17 mouse cellular contexts compared by ENCODE assay signal in the genomic region with DNA sequence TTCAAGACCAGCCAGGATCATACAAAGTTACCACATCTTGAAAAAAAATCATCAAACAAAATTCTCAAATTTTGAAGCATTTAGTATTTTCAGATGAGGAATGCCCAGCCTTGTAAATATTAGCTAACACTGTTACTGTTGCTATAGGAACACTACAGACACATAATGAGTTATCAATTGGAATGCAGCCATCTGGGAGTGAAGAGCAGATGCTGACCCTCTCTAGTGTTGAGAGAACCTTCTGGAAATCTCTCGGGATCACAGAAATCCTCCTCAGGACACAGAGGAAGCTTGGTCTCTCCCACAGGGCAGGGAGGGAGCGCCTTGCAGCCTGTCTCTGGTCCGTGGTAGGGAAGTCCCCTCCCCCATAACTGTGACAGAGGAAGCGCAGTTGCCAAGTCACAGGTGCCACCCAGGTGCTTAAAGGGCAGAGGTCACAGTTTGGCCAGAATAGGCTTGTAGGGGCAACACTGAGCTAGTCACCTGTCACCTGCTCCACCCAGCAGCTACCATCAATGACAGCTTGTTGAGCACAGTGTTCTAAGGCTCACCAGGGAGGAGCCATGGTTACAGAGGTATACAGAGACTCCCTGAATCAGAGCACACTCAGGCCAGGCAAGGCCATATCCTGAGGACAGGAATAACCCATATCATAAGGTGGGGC. TPM values are rescaled to one million over a fixed set of nuclear protein-coding genes. Genes with fewer than 3 reads are reported as not detected.
DNase-seq lines count a peak whose midpoint lies in the region; ATAC-seq and TF ChIP-seq lines count a peak whose summit lies in the region.
"Had no signal": no experiment of that assay in that cellular context is flagged by ENCODE, and none has a peak within 500 bp of the region (broad histone marks: within the 10 kb centered on the region; RNA-seq: fewer than 3 reads in every experiment).

No protein-coding gene starts in this region.

- no peaks in the 10 kb centered on the region; the same call in 1 of the 2 replicates for H3K36me3 ChIP-seq in liver, adult 2 months (ENCODE audit: control insufficient read depth, insufficient read depth, low read length)
- 0 out of 2 replicates have a peak, but pooled peaks cover 2% of the 10 kb centered on the region for H3K36me3 ChIP-seq in liver, embryonic 11.5 days (ENCODE audit: control insufficient read depth, insufficient read depth, low read length)
- H3K36me3 ChIP-seq in stomach, postnatal 0 days (ENCODE audit: control insufficient read depth, insufficient read depth, low read length), result no peaks in the 10 kb centered on the region
- H3K36me3 ChIP-seq in hindbrain, embryonic 16.5 days (ENCODE audit: control insufficient read depth, insufficient read depth, low read length), result no peaks in the 10 kb centered on the region

- H3K9me3 ChIP-seq in liver, embryonic 11.5 days (ENCODE audit: control insufficient read depth, low read length), result no peaks in the 10 kb centered on the region
- H3K9me3 ChIP-seq in stomach, postnatal 0 days (ENCODE audit: control insufficient read depth, low read length), result no peaks in the 10 kb centered on the region
- H3K9me3 ChIP-seq in hindbrain, embryonic 16.5 days (ENCODE audit: control insufficient read depth, low read length), result no peaks in the 10 kb centered on the region
- H3K9me3 ChIP-seq: embryonic facial prominence, embryonic 12.5 days; limb, embryonic 13.5 days had no signal

- H3K27ac ChIP-seq in liver, adult 2 months (replicated peaks; ENCODE audit: insufficient read depth, low read depth, low read length), result no peak overlapping the region
- no peak overlapping the region for H3K27ac ChIP-seq in liver, embryonic 11.5 days (ENCODE audit: low read depth, low read length)
- H3K27ac ChIP-seq in brown adipose tissue, adult 24 weeks (replicated peaks; ENCODE audit: low read depth, low read length), result peak overlapping the region; percentile 15; the same call in 1 of the 2 replicates
- H3K27ac ChIP-seq in stomach, postnatal 0 days (replicated peaks), result no peak overlapping the region
- H3K27ac ChIP-seq in hindbrain, embryonic 16.5 days (ENCODE audit: low read depth, low read length), result no peak overlapping the region
- H3K27ac ChIP-seq: embryonic facial prominence, embryonic 12.5 days; heart, adult 2 months; limb, embryonic 13.5 days had no signal

- no peak overlapping the region for H3K4me2 ChIP-seq in liver, embryonic 11.5 days
- H3K4me2 ChIP-seq in stomach, postnatal 0 days (replicated peaks; ENCODE audit: low read depth), result no peak overlapping the region
- no peak overlapping the region for H3K4me2 ChIP-seq in hindbrain, embryonic 16.5 days (ENCODE audit: low read length)
- H3K4me2 ChIP-seq: embryonic facial prominence, embryonic 12.5 days; limb, embryonic 13.5 days; lung, embryonic 14.5 days had no signal

- no peak for TF ChIP-seq EP300 in stomach, postnatal 0 days (optimal IDR thresholded peaks at IDR 0.05)

- TF ChIP-seq POLR2A in liver, adult 2 months (IDR thresholded peaks at IDR 0.05; ENCODE audit: extremely low read depth, insufficient read depth, low read length), result no peak

- WGBS in liver, adult 2 months, result 37% methylated on average over 4 of the region's 4 CpGs
- WGBS in liver, embryonic 11.5 days, result 62% methylated on average over 4 of the region's 4 CpGs
- WGBS in stomach, postnatal 0 days, result 60% methylated on average over 4 of the region's 4 CpGs
- 74% methylated on average over 4 of the region's 4 CpGs for WGBS in hindbrain, embryonic 16.5 days

- peaks cover 4% of the 10 kb centered on the region for H3K4me1 ChIP-seq in liver, adult 2 months (ENCODE audit: control insufficient read depth, insufficient read depth, low read length)
- peaks cover 7% of the 10 kb centered on the region; the same call in 1 of the 2 replicates for H3K4me1 ChIP-seq in liver, embryonic 11.5 days (replicated peaks; ENCODE audit: control insufficient read depth, insufficient read depth, low read length)
- peaks cover 42% of the 10 kb centered on the region for H3K4me1 ChIP-seq in brown adipose tissue, adult 24 weeks (ENCODE audit: control insufficient read depth, insufficient read depth, insufficient read length, low read length)
- no peaks in the 10 kb centered on the region for H3K4me1 ChIP-seq in stomach, postnatal 0 days (replicated peaks; ENCODE audit: control insufficient read depth, insufficient read depth)
- H3K4me1 ChIP-seq in hindbrain, embryonic 16.5 days (ENCODE audit: control insufficient read depth, insufficient read depth, low read depth, low read length), result no peaks in the 10 kb centered on the region
- H3K4me1 ChIP-seq: embryonic facial prominence, embryonic 12.5 days; limb, embryonic 13.5 days had no signal

- H3K27me3 ChIP-seq in liver, adult 2 months (ENCODE audit: control insufficient read depth, insufficient read depth, low read length), result no peaks in the 10 kb centered on the region
- H3K27me3 ChIP-seq in liver, embryonic 11.5 days (replicated peaks; ENCODE audit: control insufficient read depth, insufficient read depth, low read length), result no peaks in the 10 kb centered on the region
- no peaks in the 10 kb centered on the region for H3K27me3 ChIP-seq in stomach, postnatal 0 days (ENCODE audit: control insufficient read depth, insufficient read depth, low read length)
- no peaks in the 10 kb centered on the region for H3K27me3 ChIP-seq in hindbrain, embryonic 16.5 days (replicated peaks; ENCODE audit: control insufficient read depth, insufficient read depth, low read length)
- H3K27me3 ChIP-seq: embryonic facial prominence, embryonic 12.5 days; limb, embryonic 13.5 days; Patski had no signal

- no peak overlapping the region for H3K4me3 ChIP-seq in liver, adult 2 months (ENCODE audit: insufficient read depth, low read depth, low read length)
- H3K4me3 ChIP-seq in liver, embryonic 11.5 days (ENCODE audit: low read depth, low read length), result no peak overlapping the region
- H3K4me3 ChIP-seq in brown adipose tissue, adult 24 weeks (ENCODE audit: insufficient read depth, low read depth, low read length), result no peak overlapping the region
- H3K4me3 ChIP-seq in stomach, postnatal 0 days (ENCODE audit: low read depth, low read length), result no peak overlapping the region
- H3K4me3 ChIP-seq in hindbrain, embryonic 16.5 days (ENCODE audit: low read length), result no peak overlapping the region
- H3K4me3 ChIP-seq: embryonic facial prominence, embryonic 12.5 days; heart, adult 2 months; limb, embryonic 13.5 days had no signal

- H3K9ac ChIP-seq in liver, adult 2 months (ENCODE audit: low read depth, low read length), result no peak overlapping the region
- H3K9ac ChIP-seq in liver, embryonic 11.5 days (ENCODE audit: low read depth, low read length), result no peak overlapping the region
- H3K9ac ChIP-seq in stomach, postnatal 0 days (ENCODE audit: low read length), result no peak overlapping the region
- no peak overlapping the region for H3K9ac ChIP-seq in hindbrain, embryonic 16.5 days (ENCODE audit: low read depth, low read length)
- H3K9ac ChIP-seq: embryonic facial prominence, embryonic 12.5 days; limb, embryonic 13.5 days; lung, embryonic 14.5 days had no signal

- peaks cover 4% of the 10 kb centered on the region; the same call in 1 of the 2 replicates for H3K79me2 ChIP-seq in liver, adult 2 months (ENCODE audit: control insufficient read depth, insufficient read depth, low read length)

- peak; percentile 11 for DNase-seq in liver, adult 2 months (ENCODE audit: extremely low read depth, low read depth, low spot score)
- DNase-seq in liver, embryonic 11.5 days (ENCODE audit: low spot score), result no peak
- DNase-seq in thymus, postnatal 0 days (ENCODE audit: low spot score), result peak; percentile 37
- DNase-seq in thymus, postnatal 36 days, result no peak
- DNase-seq in stomach, postnatal 0 days (ENCODE audit: low spot score), result no peak
- DNase-seq: adrenal gland, postnatal 25 days; cerebellum, adult 9-10 months; gastrocnemius, postnatal 14 days; heart, adult 2 months; kidney, postnatal 10 days; lung, embryonic 14.5 days; midbrain, embryonic 14.5 days had no signal

- no peak for TF ChIP-seq CTCF in liver, adult 2 months (IDR thresholded peaks at IDR 0.05; ENCODE audit: low read depth, low read length)
- TF ChIP-seq CTCF in stomach, postnatal 0 days (IDR thresholded peaks at IDR 0.05; ENCODE audit: low read depth), result no peak

- no peak for ATAC-seq in liver, embryonic 11.5 days (replicated peaks; ENCODE audit: low FRiP score)
- peak; percentile 63 for ATAC-seq in stomach, postnatal 0 days (ENCODE audit: low FRiP score, low TSS enrichment)
- ATAC-seq in hindbrain, embryonic 16.5 days, result no peak
- ATAC-seq: Patski had no signal

RNA-seq across cellular contexts. Expression of a gene that starts 17.6 kb away (rescaled TPM):
- total RNA-seq in liver, adult 2 months (2014; rRNA removed), result 0.55 and 0.81 TPM in 2 replicates
- polyA plus RNA-seq in liver, adult 2 months (2012; rRNA removed), result 0.54 and 0.77 TPM in 2 replicates
- 1.7 and 3.5 TPM in 2 replicates for polyA plus RNA-seq in liver, embryonic 11.5 days (2014; fragmentation: Nextera tagmentation; extraction: Ambion mirVana)
- 60.3 and 66.3 TPM in 2 replicates for polyA plus RNA-seq in thymus, postnatal 0 days (2015; fragmentation: Nextera tagmentation; extraction: Ambion mirVana)
- 1.2 and 1.3 TPM in 2 replicates for polyA plus RNA-seq in brown adipose tissue, adult 24 weeks (2012; ENCODE audit: insufficient read depth, insufficient read length, missing spikeins)
- polyA plus RNA-seq in stomach, postnatal 0 days (2015; fragmentation: Nextera tagmentation; extraction: Ambion mirVana), result 355 and 371 TPM in 2 replicates
- 2.1 and 2.2 TPM in 2 replicates for polyA plus RNA-seq in hindbrain, embryonic 16.5 days (2015; fragmentation: Nextera tagmentation; extraction: Ambion mirVana)

RNA-seq across cellular contexts. Expression of a gene that starts 30.3 kb away (rescaled TPM):
- total RNA-seq in liver, adult 2 months (2014; rRNA removed), result 8.9 and 15.5 TPM in 2 replicates
- 18.5 and 21.3 TPM in 2 replicates for polyA plus RNA-seq in liver, adult 2 months (2012; rRNA removed)
- polyA plus RNA-seq in liver, embryonic 11.5 days (2014; fragmentation: Nextera tagmentation; extraction: Ambion mirVana), result 2.1 and 3.1 TPM in 2 replicates
- 6.7 and 10.5 TPM in 2 replicates for polyA plus RNA-seq in thymus, postnatal 0 days (2015; fragmentation: Nextera tagmentation; extraction: Ambion mirVana)
- polyA plus RNA-seq in brown adipose tissue, adult 24 weeks (2012; ENCODE audit: insufficient read depth, insufficient read length, missing spikeins), result 9.4 and 10.6 TPM in 2 replicates
- 1.6 and 3.6 TPM in 2 replicates for polyA plus RNA-seq in stomach, postnatal 0 days (2015; fragmentation: Nextera tagmentation; extraction: Ambion mirVana)
- 3.6 and 3.7 TPM in 2 replicates for polyA plus RNA-seq in hindbrain, embryonic 16.5 days (2015; fragmentation: Nextera tagmentation; extraction: Ambion mirVana)

RNA-seq across cellular contexts. Expression of a gene that starts 35.4 kb away (rescaled TPM):
- 8.9 and 10.1 TPM in 2 replicates for total RNA-seq in liver, adult 2 months (2014; rRNA removed)
- 35.0 and 38.2 TPM in 2 replicates for polyA plus RNA-seq in liver, adult 2 months (2012; rRNA removed)
- polyA plus RNA-seq in liver, embryonic 11.5 days (2014; fragmentation: Nextera tagmentation; extraction: Ambion mirVana), result 23.4 and 24.8 TPM in 2 replicates
- polyA plus RNA-seq in thymus, postnatal 0 days (2015; fragmentation: Nextera tagmentation; extraction: Ambion mirVana), result 23.4 and 25.9 TPM in 2 replicates
- polyA plus RNA-seq in brown adipose tissue, adult 24 weeks (2012; ENCODE audit: insufficient read depth, insufficient read length, missing spikeins), result 8.1 TPM in 2 replicates
- polyA plus RNA-seq in stomach, postnatal 0 days (2015; fragmentation: Nextera tagmentation; extraction: Ambion mirVana), result 13.9 and 14.8 TPM in 2 replicates
- polyA plus RNA-seq in hindbrain, embryonic 16.5 days (2015; fragmentation: Nextera tagmentation; extraction: Ambion mirVana), result 16.6 and 16.9 TPM in 2 replicates

RNA-seq across cellular contexts. Expression of a gene that starts 45.1 kb away (rescaled TPM):
- 3.8 and 4.3 TPM in 2 replicates for total RNA-seq in liver, adult 2 months (2014; rRNA removed)
- 3.8 and 4.2 TPM in 2 replicates for polyA plus RNA-seq in liver, adult 2 months (2012; rRNA removed)
- polyA plus RNA-seq in liver, embryonic 11.5 days (2014; fragmentation: Nextera tagmentation; extraction: Ambion mirVana), result 8.7 and 10.0 TPM in 2 replicates
- polyA plus RNA-seq in thymus, postnatal 0 days (2015; fragmentation: Nextera tagmentation; extraction: Ambion mirVana), result 8.3 and 8.9 TPM in 2 replicates
- polyA plus RNA-seq in brown adipose tissue, adult 24 weeks (2012; ENCODE audit: insufficient read depth, insufficient read length, missing spikeins), result 0.96 and 1.5 TPM in 2 replicates
- polyA plus RNA-seq in stomach, postnatal 0 days (2015; fragmentation: Nextera tagmentation; extraction: Ambion mirVana), result 3.6 and 3.8 TPM in 2 replicates
- polyA plus RNA-seq in hindbrain, embryonic 16.5 days (2015; fragmentation: Nextera tagmentation; extraction: Ambion mirVana), result 5.9 and 7.6 TPM in 2 replicates

RNA-seq across cellular contexts. Expression of a gene that starts 52.8 kb away (rescaled TPM):
- 5.9 and 6.4 TPM in 2 replicates for total RNA-seq in liver, adult 2 months (2014; rRNA removed)
- polyA plus RNA-seq in liver, adult 2 months (2012; rRNA removed), result 5.9 and 7.5 TPM in 2 replicates
- 10.7 and 15.0 TPM in 2 replicates for polyA plus RNA-seq in liver, embryonic 11.5 days (2014; fragmentation: Nextera tagmentation; extraction: Ambion mirVana)
- polyA plus RNA-seq in thymus, postnatal 0 days (2015; fragmentation: Nextera tagmentation; extraction: Ambion mirVana), result 18.6 and 19.4 TPM in 2 replicates
- polyA plus RNA-seq in brown adipose tissue, adult 24 weeks (2012; ENCODE audit: insufficient read depth, insufficient read length, missing spikeins), result 4.6 and 5.9 TPM in 2 replicates
- polyA plus RNA-seq in stomach, postnatal 0 days (2015; fragmentation: Nextera tagmentation; extraction: Ambion mirVana), result 11.5 and 13.0 TPM in 2 replicates
- polyA plus RNA-seq in hindbrain, embryonic 16.5 days (2015; fragmentation: Nextera tagmentation; extraction: Ambion mirVana), result 14.1 and 15.9 TPM in 2 replicates

Comparison
In these comparisons a context has a peak if more than half of its experiments do, and no peak if none do; other contexts are left out.
1. DNase-seq: peak in liver, adult 2 months (single experiment) and thymus, postnatal 0 days (single experiment); none in liver, embryonic 11.5 days (single experiment), thymus, postnatal 36 days (0 of 2) and stomach, postnatal 0 days (single experiment).
2. RNA of a gene that starts 17.6 kb away (polyA plus RNA-seq): 355 to 371 TPM in stomach, postnatal 0 days and 60.3 to 66.3 TPM in thymus, postnatal 0 days; 1.7 to 3.5 TPM in liver, embryonic 11.5 days, 2.1 to 2.2 TPM in hindbrain, embryonic 16.5 days, 1.2 to 1.3 TPM in brown adipose tissue, adult 24 weeks and 0.54 to 0.77 TPM in liver, adult 2 months; every median in the first group is over 10 times any median in the second.